Mouse (Mus musculus): ENCODE measurements around the gene Abcb7.

DNA sequence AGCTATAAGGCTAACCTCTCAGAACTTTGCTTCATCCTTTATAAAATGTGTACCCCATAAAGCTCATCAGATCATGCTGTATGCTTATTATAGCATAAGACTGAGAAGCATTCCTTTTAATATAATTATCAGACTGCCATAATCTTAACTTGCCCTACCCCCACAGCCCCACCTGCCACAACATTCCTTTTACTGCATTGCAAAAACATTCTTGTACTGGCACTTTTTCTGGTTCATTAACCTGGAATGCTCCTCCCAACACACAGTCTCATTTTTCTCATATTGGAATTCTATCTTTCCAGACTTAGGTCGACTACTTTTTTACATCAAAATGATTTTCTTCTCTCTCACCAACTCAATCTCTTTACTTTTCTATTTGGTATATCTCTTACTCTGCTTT lies 19.8 kb upstream of the Abcb7 start:
- TF ChIP-seq ZNF384 (IDR thresholded peaks at IDR 0.05; ENCODE audit: low read depth, low read length), result no peak
- no peak for TF ChIP-seq HCFC1 (IDR thresholded peaks at IDR 0.05; ENCODE audit: borderline replicate concordance, insufficient read depth, low read length)
- TF ChIP-seq CHD2 (IDR thresholded peaks at IDR 0.05; ENCODE audit: low read depth, low read length), result no peak
- no peak for TF ChIP-seq ZC3H11A (IDR thresholded peaks at IDR 0.05; ENCODE audit: borderline replicate concordance, low read depth, low read length)

Measured in ES-E14 (cell line).